Mouse (Mus musculus) midbrain, embryonic 11.5 days (tissue): ENCODE measurements around the gene Natd1. TPM values are rescaled to one million over a fixed set of nuclear protein-coding genes. Genes with fewer than 3 reads are reported as not detected.

ENCODE experiments used
- ATAC-seq: fragments of 200-750 bp; cut with Nextera tagmentation; 2 replicates; pipeline ENCODE4 v1.8.0; 2017; ENCODE audit warnings: moderate TSS enrichment, moderate library complexity; ENCODE audit not compliant: low FRiP score
- DNase-seq: peaks from one replicate; pipeline ENCODE4 v3.0.0; 2015; ENCODE audit warnings: low spot score; ENCODE audit errors: missing footprints
- H3K27ac ChIP-seq: fragments of 300-500 bp; sonication (generic); 2 replicates; pipeline ENCODE4 v1.5.1; 2014; ENCODE audit warnings: low read depth, low read length
- H3K27me3 ChIP-seq: fragments of 300-500 bp; sonication (generic); 2 replicates; pipeline ENCODE4 v1.6.1; 2014; ENCODE audit warnings: mild to moderate bottlenecking, low read length, moderate library complexity, mixed read lengths; ENCODE audit not compliant: control insufficient read depth, insufficient read depth
- H3K36me3 ChIP-seq: fragments of 300-500 bp; sonication (generic); 2 replicates; pipeline ENCODE4 v1.6.1; 2014; ENCODE audit warnings: mild to moderate bottlenecking, low read length, moderate library complexity, mixed read lengths; ENCODE audit not compliant: control insufficient read depth, insufficient read depth
- H3K4me1 ChIP-seq: fragments of 300-500 bp; sonication (generic); 2 replicates; pipeline ENCODE4 v1.6.1; 2014; ENCODE audit warnings: low read length; ENCODE audit not compliant: control insufficient read depth, insufficient read depth
- H3K4me2 ChIP-seq: fragments of 300-500 bp; sonication (generic); 2 replicates; pipeline ENCODE4 v1.6.1; 2014; ENCODE audit warnings: mild to moderate bottlenecking, moderate library complexity
- H3K4me3 ChIP-seq: fragments of 300-500 bp; sonication (generic); 2 replicates; pipeline ENCODE4 v1.5.1; 2014; ENCODE audit warnings: low read depth, low read length
- H3K9ac ChIP-seq: fragments of 300-500 bp; sonication (generic); 2 replicates; pipeline ENCODE4 v1.6.1; 2014; ENCODE audit warnings: low read length
- H3K9me3 ChIP-seq: fragments of 300-500 bp; sonication (generic); 2 replicates; pipeline ENCODE4 v1.6.1; 2016; ENCODE audit warnings: low read length; ENCODE audit not compliant: control insufficient read depth
- WGBS: fragments of 180-500 bp; shearing (Covaris S2); extraction: QIAGEN DNeasy Blood & Tissue Kit; methylation state at CpG from one replicate; pipeline ENCODE4 v1.1.7; 2014; 5-methylcytosine and 5-hydroxymethylcytosine counted together
- polyA plus RNA-seq: library from polyadenylated mRNA; unstranded; fragments of >200 nt; fragmentation: Nextera tagmentation; extraction: Ambion mirVana; gene quantifications from 2 replicates; pipeline ENCODE4 v1.2.1, GENCODE M21; 2014

The Natd1 gene
- polyA plus RNA-seq, 1 experiment from 2014 or later = 24.3 TPM

- H3K27ac ChIP-seq = no peak overlapping the region
- DNase-seq (peak; percentile 81), ATAC-seq (no peak)
- no peaks in the 10 kb centered on the region for H3K9me3 ChIP-seq
- H3K27me3 ChIP-seq = no peaks in the 10 kb centered on the region
- no peak overlapping the region for H3K4me2 ChIP-seq
- H3K4me1 ChIP-seq = no peaks in the 10 kb centered on the region
- WGBS = 92% methylated on average over 5 of the region's 5 CpGs
- H3K9ac ChIP-seq = no peak overlapping the region
- H3K36me3 ChIP-seq = no peaks in the 10 kb centered on the region
- H3K4me3 ChIP-seq = no peak overlapping the region
These were observed 37.3 kb upstream of the Natd1 start for GRCm38 (mm10) chr11:60951896-60952295.

- H3K9me3 ChIP-seq = no peaks in the 10 kb centered on the region
- no peak overlapping the region for H3K4me2 ChIP-seq
- H3K27me3 ChIP-seq = no peaks in the 10 kb centered on the region
- H3K9ac ChIP-seq = no peak overlapping the region
- H3K27ac ChIP-seq = no peak overlapping the region
- no peak overlapping the region for H3K4me3 ChIP-seq
- no peaks in the 10 kb centered on the region for H3K36me3 ChIP-seq
- DNase-seq = peak; percentile 79
- no peak for ATAC-seq
- 59% methylated on average over 4 of the region's 4 CpGs for WGBS
- no peaks in the 10 kb centered on the region for H3K4me1 ChIP-seq
These were observed 30.5 kb upstream of the Natd1 start for GRCm38 (mm10) chr11:60945003-60945402.

- DNase-seq (no peak), ATAC-seq (no peak)
- WGBS = 91% methylated on average over 9 of the region's 9 CpGs
- no peaks in the 10 kb centered on the region for H3K27me3 ChIP-seq
- H3K4me3 ChIP-seq = no peak overlapping the region
- no peaks in the 10 kb centered on the region for H3K9me3 ChIP-seq
- H3K9ac ChIP-seq = no peak overlapping the region
- H3K4me1 ChIP-seq = no peaks in the 10 kb centered on the region
- H3K27ac ChIP-seq = no peak overlapping the region
- no peaks in the 10 kb centered on the region for H3K36me3 ChIP-seq
- no peak overlapping the region for H3K4me2 ChIP-seq
These were observed 27.9 kb upstream of the Natd1 start for GRCm38 (mm10) chr11:60942263-60943015.

DNA sequence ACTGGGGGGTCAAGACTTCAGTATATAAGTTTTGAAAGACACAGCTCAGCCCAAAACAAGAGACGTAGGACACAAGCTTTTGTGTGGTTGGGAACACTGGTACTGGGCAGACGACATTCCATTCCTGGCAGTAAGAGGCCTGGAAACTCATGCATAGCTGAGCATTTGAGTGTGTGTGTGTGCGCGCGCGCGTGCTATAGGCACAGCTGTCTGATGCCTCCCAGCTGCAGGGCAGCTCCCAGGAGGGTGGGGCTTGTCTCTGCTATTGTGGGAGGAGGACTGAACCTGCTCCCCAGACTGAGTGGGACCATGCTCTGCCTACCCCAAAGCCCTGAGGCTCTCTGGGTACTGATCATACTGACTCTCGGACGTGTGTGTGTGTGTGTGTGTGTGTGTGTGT is 26.8 kb upstream of the Natd1 start:
- no peaks in the 10 kb centered on the region for H3K9me3 ChIP-seq
- no peaks in the 10 kb centered on the region for H3K4me1 ChIP-seq
- H3K27me3 ChIP-seq = no peaks in the 10 kb centered on the region
- H3K4me2 ChIP-seq = no peak overlapping the region
- H3K27ac ChIP-seq = no peak overlapping the region
- 69% methylated on average over 9 of the region's 9 CpGs for WGBS
- ATAC-seq (0 out of 2 replicates have a peak, but pooled peaks have one; percentile 35), DNase-seq (no peak)
- H3K9ac ChIP-seq = no peak overlapping the region
- no peak overlapping the region for H3K4me3 ChIP-seq
- no peaks in the 10 kb centered on the region for H3K36me3 ChIP-seq

- no peak overlapping the region for H3K4me3 ChIP-seq
- H3K9ac ChIP-seq = no peak overlapping the region
- peak; percentile 51 for DNase-seq
- no peak for ATAC-seq
- no peak overlapping the region for H3K4me2 ChIP-seq
- H3K36me3 ChIP-seq = no peaks in the 10 kb centered on the region
- WGBS = 88% methylated on average over 5 of the region's 5 CpGs
- no peaks in the 10 kb centered on the region for H3K4me1 ChIP-seq
- no peak overlapping the region for H3K27ac ChIP-seq
- H3K27me3 ChIP-seq = no peaks in the 10 kb centered on the region
- no peaks in the 10 kb centered on the region for H3K9me3 ChIP-seq
These were observed 26.0 kb upstream of the Natd1 start for GRCm38 (mm10) chr11:60940501-60940900.

DNA sequence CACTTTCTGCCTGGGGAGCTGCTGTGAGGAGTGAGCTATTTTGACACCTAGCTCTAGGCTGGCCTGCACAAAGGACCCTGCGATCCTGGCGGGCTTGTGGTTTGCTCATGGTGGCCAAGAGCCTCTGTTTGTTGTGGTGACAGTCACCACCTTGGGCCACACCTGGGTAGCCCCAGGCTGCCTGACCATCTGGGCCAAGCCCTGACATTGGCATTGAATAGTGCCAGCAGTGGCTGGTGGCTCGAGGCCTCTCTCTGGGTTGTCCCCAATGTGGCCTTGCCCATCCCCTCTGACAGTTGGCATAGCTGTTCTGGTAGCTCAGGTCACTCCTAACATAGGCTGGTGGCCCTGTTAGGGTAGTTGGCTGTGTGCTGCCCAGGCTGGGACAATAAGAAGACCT is 24.9 kb upstream of the Natd1 start:
- Histone ChIP-seq H3K27ac (no peak overlapping the region), H3K4me2 (no peak overlapping the region), H3K36me3 (no peaks in the 10 kb centered on the region), H3K27me3 (no peaks in the 10 kb centered on the region), H3K9me3 (no peaks in the 10 kb centered on the region), H3K9ac (no peak overlapping the region), H3K4me1 (no peaks in the 10 kb centered on the region), H3K4me3 (no peak overlapping the region)
- DNase-seq (peak; percentile 45), ATAC-seq (no peak)
- WGBS = 89% methylated on average over 3 of the region's 3 CpGs

- H3K36me3 ChIP-seq = no peaks in the 10 kb centered on the region
- 89% methylated on average over 3 of the region's 3 CpGs for WGBS
- H3K27ac ChIP-seq = no peak overlapping the region
- no peaks in the 10 kb centered on the region for H3K27me3 ChIP-seq
- H3K4me3 ChIP-seq = no peak overlapping the region
- peaks cover 7% of the 10 kb centered on the region for H3K4me1 ChIP-seq
- H3K4me2 ChIP-seq = no peak overlapping the region
- ATAC-seq = no peak
- H3K9ac ChIP-seq = no peak overlapping the region
- H3K9me3 ChIP-seq = no peaks in the 10 kb centered on the region
- peak; percentile 54 for DNase-seq
These were observed 23.1 kb upstream of the Natd1 start for GRCm38 (mm10) chr11:60937611-60938010.

- Histone ChIP-seq H3K27me3 (no peaks in the 10 kb centered on the region), H3K9me3 (no peaks in the 10 kb centered on the region), H3K4me3 (no peak overlapping the region), H3K27ac (no peak overlapping the region), H3K4me1 (peaks cover 13% of the 10 kb centered on the region), H3K4me2 (no peak overlapping the region), H3K36me3 (no peaks in the 10 kb centered on the region), H3K9ac (no peak overlapping the region)
- ATAC-seq (no peak), DNase-seq (peak; percentile 37)
- 86% methylated on average over 4 of the region's 4 CpGs for WGBS
These were observed 21.4 kb upstream of the Natd1 start for GRCm38 (mm10) chr11:60935975-60936373.

- no peak overlapping the region for H3K4me3 ChIP-seq
- H3K4me1 ChIP-seq = peaks cover 13% of the 10 kb centered on the region
- 80% methylated on average over 7 of the region's 7 CpGs for WGBS
- no peaks in the 10 kb centered on the region for H3K27me3 ChIP-seq
- no peak overlapping the region for H3K9ac ChIP-seq
- peak; percentile 33 for DNase-seq
- H3K36me3 ChIP-seq = no peaks in the 10 kb centered on the region
- H3K9me3 ChIP-seq = no peaks in the 10 kb centered on the region
- no peak overlapping the region for H3K27ac ChIP-seq
- H3K4me2 ChIP-seq = no peak overlapping the region
- no peak for ATAC-seq
These were observed 20.9 kb upstream of the Natd1 start for GRCm38 (mm10) chr11:60935326-60935974.
